Mouse (Mus musculus) cerebellum, adult 8-10 months (tissue): ENCODE measurements around the gene Ctsh.

Experiments used
- DNase-seq: peaks from one replicate; pipeline ENCODE4 v3.0.0; 2022

Gene Ctsh

DNA sequence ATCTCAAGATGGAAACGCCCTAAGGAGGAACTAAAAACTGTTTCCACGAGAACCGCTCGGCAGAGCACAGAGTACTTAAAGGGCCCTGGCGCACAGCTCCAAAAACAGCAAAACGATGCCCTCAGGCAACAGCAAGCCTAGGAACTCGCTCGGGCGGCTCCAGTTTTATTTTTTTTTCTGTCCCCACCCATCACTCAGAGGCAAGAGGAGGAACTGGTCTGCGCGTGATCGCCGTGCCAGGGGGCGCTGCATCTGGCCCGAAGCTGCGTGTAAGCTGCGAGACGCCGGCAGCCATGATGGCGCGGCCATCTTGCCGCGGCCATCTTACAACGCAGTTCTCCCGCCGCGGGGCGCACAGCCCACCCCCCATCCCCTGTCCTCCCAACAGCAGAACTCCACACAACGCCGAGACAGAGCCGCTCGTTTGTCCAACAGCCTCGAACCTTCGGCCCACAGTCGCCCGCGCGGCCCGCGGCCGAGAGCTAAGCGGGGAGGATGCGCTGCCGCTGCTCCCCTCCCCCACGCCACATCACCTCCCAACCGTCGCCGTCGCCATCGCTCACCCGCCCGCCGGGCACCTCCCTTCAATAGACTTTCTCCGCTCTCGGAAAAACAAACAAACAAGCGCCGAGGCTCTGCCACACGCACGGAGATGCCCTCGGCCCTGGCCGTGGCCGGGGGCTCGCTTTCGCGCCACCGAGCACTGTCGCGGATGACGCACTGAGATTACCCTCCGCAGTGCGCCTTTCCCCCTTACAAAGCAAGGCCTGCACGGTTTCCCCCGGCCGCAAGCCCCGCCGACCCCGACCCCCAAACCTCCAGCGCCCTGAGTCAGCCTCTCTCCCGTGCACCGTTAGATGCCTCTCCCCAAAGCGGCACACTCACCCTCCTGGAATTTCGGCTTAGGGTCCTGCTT, 60.0 kb downstream of the Ctsh start:
- peak; percentile 81 for DNase-seq

DNA sequence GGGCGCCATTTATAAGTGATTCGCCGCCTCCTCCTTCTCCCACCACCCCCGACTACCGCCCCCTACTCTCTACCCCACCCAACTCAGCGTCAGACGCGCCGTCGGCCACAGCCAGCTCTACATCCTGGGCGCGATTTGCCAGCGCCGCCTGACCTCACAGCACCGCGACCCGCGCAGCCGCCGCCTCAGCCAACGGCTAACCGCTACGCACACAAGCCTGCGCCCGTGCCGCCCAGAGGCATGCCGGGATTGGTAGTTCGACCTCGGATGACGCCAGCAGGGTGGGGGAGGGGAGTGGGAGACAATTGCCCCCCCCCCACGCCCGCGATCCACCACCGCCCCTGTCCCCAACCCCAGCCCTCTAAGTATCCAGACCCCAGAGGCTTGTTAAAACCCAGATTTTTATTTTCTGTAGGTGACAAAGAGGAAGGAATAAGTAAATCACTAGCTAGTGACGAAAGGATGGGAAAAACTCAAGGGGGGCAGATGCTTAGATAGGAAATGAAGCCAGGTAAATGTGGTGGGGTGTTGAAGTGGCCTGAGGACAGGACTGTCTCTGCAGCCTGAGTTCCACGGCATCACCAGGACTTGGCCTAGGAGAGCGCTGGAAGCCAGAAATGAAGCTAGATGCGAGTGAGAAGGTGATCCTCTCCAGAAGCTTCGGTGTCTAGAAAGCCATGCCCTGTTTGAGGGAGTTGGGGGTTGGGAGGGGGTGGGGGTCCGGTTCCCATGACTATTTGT, 60.8 kb downstream of the Ctsh start, which contains the start of gene Morf4l1:
Gene Morf4l1 (minus strand): TSS at position 208 of the 741 bp plus-strand sequence.
- DNase-seq = peak; percentile 93

DNA sequence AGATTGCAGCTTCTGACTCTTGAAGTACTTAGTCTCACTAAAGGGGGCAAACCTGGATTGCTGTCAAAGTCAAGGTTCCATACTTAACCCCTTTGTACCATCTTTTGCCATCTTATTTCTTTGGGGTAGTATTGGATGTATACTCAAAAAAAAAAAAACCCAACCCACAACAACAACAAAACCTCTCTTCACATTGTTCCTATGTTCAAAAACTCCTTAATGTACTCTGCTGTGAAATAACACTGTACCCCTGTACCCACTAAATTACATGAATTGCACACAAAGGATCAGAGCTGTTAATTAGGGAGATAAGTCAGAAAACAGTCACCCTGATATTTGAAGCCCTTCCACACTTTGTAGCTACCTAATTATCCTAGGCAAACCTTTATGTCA, 61.4 kb downstream of the Ctsh start:
- DNase-seq = no peak

DNA sequence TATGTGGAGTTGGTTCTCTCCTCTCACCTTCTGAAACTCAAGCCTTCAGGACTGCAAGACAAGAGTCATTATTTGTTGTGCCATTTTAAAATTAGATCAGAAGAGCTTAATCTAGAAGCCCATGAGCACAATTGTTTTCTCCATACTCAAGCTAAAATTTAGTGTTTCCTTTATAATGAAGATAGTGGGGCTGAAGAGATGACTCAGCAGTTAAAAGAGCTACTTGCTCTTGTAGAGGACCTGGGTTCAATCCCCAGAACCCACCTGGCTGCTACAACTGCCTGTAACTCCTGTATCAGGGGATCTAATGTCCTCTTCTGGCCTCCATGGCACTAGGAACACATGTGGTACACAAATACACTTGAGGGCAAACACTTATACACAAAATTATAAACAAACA, 63.3 kb downstream of the Ctsh start:
- DNase-seq = no peak

DNA sequence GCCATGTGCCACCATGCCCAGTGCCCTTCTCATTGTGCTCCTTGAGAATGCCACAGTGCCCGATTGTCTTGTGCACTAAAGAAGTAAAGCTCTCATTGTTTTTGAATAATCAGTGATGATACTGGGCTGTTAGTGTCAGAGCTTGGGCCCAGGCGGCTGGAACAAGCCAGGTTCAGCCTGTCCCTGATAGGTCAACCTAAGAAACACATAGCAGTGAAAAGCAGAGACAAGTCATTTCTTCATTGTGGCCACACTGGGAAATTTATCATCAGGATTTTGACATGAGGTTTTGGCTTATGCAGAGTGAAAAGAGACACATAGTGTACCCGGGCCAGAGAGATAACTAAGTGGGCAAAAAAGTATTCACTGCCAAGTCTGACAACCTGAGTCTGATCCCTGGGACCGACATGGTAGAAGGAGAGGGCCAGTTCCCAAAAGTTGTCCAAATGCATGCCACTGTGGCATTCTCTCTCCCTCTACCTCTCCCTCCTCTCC, 68.3 kb downstream of the Ctsh start:
- no peak for DNase-seq

DNA sequence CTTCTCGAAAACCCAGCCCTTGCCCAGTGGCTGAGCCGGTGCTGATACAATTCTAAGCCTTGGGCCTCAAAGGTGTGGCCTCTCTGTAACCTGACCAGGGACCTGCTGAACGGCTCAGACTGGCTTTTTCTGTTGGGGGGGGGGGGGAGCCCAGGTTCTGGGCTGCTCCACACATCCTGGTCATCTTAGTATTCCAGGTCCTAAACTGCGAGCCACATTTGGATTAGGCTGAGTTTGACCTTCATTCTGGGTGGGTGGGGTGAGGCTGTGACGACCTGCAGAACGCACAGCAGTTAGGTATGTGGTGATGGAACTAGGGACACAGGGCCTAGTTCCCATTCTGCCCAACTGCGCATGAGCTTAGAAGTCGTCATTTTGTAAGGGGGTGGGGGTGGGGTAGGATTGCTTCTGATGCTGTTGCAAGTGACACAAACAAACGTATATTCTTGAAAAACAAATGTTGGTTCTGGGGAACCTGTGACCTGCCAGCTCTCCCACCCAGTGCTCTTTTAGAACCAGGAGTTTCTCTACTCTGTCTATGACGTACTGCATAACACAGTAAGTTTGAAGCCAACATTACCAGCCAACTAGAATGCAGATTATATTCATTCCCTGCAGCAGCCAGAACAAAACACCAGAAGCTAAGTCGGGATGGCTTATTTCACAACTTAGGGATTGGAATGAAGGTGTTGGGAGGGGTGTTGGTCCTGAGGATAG, 70.4 kb downstream of the Ctsh start:
- DNase-seq = no peak

DNA sequence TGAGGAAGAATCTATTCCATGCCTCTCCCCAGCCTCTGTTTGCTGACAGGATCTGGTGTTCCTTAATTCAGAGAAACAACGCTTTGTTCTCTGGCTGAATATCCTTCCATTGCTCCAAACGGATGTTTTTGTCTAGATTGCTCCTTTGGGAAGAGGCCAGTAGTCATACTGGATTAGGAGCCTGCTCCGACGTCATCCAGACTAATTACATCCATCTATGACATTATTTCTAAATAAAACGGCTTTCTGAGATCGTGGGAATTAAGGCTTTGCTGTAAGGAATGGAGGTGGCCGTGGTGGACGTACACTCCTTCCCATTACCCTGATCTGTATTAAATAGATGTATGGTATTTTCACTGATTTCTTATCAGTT, 70.9 kb downstream of the Ctsh start:
- DNase-seq = no peak
